Mouse (Mus musculus): ENCODE data around the gene Dtd2.

Dtd2 gene

DNA sequence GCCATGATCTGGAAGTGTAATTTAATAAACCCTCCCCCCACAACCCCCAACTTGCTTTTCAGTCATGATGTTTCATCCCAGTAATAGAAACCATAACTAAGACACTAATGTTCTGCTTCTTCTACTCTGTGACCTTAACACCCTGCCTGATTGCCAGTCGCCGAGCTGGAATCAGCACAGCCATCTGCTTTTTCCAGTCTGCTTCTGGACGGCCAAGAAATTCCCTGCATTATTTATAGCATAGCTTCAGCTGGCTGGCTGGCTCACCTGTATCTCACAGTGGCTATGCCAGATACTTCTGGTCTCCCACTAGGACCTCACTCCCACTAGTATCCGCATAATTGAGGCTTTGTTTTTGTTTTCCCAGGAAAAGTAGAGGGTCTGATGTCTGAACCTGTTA, 20.5 kb downstream of the Dtd2 start:
- DNase-seq (ENCODE audit: low read depth, low spot score) = peak; percentile 63

DNA sequence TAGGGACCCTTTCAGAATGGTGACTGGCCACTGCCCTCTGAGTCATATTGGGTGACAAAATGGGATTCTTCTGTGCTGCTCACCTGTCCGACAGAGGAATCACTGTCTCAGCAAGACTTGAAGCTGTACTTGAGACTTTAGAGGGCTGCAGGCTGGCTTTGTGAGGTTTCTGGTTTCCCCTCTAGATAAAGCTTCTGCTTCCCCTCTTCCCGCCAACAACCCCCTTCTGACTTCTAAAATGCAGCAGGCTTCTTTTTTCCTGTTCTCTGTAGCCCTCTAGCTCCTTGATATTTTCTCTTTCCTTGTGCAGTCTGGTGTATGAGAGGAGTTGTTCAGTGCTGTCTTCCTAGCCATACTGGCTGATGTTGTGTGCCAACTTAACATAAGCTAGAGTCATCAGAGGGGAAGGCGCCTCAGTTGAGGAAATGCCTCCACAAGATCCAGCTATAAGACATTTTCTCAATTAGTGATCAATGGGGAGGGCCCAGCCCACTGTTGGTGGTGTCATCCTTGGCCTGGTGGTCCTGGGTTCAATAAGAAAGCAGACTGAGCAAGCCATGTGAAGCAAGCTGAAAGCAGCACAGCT, 21.0 kb downstream of the Dtd2 start:
- no peak for DNase-seq (ENCODE audit: low read depth, low spot score)

DNA sequence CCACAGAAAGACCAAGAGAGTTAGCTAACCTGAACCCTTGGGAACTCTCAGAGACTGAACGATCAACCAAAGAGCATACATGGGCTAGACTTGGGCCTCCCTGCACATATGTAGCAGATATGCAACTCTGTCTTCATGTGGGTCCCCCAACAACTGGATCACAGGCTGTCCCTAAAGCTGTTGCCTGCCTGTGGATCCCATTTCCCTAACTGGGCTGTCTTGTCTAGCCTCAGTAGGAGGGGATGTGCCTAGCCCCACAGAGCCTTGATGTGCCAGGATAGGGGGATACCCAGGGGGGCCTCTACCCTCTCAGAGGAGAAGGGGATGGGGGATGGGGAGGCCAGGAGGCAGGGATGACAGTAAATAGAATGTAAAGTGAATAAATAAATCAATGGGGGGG, 22.7 kb downstream of the Dtd2 start:
- no peak for DNase-seq (ENCODE audit: low read depth, low spot score)

DNA sequence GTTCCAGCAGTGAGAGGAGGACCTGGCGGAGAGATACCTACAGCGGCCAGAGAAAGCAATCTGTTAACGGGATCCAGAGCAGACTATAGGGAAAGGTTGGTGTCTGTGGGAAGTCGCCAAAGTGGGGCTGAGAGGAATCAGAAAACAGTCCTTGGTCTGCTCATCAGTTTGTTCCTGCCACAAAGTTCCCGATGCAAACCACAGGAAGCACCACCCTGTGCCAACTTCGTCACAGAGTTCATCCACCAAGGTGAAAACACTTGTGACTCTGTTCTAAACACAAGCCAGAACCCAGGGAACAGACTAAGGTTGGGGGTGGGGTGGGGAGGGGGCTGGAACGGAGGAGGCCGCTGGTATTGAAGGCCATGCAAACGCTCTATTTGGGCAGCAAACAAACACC, 29.8 kb downstream of the Dtd2 start:
- no peak for DNase-seq (ENCODE audit: low read depth, low spot score)

DNA sequence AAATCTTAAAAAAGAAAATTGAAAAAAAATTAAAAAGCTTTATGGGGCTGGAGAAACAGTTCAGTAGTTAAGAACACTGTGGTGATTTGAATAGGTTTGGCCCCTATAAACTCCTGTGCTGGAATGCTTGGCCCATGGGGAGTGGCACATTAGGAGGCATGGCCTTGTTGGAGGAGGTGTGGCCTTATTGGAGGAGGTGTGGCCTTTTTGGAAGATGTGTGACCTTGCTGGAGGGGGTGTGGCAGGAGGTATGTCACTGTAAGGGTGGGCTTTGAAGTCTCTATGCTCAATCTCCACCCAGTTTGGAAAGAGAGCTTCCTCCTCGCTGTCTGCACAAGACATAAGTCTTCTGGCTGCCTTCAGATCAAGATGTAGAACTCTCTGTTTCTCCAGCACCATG, 31.9 kb downstream of the Dtd2 start:
- no peak for DNase-seq (ENCODE audit: low read depth, low spot score)

DNA sequence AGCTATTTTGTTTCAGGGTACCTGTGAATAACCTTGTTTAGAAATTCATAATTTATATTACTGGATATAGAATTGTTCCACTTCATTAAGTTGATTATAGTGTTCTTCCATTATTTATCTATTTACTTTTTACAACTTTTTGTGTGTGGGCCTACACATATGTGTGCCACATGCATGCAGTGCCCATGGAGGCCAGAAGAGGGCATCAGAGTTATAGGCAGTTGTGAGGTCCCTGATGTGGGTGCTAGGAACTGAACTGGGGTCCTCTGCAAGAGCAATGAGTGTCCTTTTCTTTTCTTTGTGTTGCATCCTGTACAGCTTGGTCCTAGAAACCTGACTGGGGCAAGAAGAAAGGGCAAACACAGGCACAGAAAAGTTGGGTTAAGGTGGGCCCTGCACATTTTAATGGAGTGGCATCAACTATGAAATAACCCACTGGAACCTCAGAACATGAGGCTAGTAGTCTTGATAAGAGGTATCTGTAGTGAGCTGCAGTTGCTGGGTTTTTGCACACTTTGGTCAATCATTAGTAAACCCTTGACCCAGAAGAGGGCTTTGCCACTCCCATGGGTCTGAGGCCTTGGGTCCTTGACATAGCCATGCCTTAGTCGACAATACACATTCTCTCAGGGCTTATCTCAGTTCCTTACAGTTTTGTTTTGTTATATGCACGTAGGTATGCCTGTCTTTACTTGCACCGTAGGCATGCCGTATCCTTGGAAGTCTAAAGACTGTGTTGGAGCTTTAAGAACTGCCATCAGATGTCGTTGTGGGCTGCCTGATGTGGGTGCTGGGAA, 33.8 kb downstream of the Dtd2 start:
- no peak for DNase-seq (ENCODE audit: low read depth, low spot score)

DNA sequence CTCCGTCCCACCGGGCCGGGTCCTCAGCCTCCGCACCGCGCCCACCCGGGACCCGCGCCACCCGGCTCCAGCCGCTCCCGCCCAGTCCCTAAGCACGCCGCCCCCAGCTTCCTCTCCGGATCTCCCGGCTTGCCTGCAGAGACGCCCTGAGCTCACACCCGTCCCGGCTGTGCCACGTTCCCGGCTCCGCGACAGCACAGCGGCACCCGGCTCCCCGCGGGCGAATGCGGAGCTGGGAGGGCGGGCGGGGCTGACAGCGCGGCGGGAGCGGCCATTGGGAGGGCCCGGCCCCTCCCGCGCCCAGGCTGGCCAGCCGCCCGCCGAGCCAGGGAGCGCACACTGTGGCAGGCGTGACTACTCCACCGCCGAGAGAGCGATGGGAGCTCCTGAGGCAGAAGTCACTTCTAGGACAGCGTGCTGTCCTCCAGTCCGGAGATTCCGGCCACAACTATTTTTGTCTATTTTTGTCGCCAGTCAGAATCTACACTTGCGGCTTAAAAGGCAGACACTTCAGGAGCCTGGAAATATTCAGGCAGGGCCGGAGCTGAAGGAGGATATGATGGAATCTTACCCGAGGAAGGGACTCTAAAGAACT, 35.1 kb downstream of the Dtd2 start, which contains the start of gene Heatr5a:
Gene Heatr5a, minus strand, starts transcription at position 252 of the 595 bp plus-strand sequence.
- DNase-seq (ENCODE audit: low read depth, low spot score) = peak; percentile 92

DNA sequence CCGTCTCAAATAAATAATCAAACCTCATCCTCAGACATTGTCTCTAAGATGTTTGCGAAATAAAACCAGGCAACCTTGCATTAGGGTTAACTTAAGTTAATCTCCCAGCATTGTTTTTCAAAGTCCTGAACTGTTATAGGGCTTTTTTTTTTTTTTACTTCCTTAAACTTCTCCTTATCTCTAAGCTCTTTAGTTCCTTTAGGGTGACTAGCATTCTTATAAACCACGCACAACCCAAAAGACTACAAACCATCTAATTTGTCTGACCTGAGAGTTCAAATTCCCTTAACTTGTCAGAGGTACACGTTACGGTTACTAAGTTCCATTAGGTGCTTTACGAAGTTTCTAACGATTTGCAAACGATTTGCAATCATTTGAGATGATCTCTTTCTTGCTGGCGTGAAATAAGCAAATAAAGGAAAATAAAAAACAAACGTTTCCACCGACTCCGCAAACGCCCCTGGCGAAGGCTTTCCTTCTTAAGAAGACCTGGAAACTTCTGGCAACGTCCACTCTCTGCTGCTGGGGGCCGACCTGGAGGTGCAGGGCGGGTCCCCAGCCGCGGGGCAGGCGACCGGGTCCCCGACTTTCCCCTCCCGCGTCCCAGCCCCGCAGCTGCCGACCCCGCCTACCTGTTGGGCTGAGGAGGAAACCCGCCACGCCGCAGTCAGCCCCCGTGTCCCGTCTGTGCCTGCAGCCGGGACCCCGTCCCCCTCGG, 35.8 kb downstream of the Dtd2 start:
- DNase-seq (ENCODE audit: low read depth, low spot score) = no peak

DNA sequence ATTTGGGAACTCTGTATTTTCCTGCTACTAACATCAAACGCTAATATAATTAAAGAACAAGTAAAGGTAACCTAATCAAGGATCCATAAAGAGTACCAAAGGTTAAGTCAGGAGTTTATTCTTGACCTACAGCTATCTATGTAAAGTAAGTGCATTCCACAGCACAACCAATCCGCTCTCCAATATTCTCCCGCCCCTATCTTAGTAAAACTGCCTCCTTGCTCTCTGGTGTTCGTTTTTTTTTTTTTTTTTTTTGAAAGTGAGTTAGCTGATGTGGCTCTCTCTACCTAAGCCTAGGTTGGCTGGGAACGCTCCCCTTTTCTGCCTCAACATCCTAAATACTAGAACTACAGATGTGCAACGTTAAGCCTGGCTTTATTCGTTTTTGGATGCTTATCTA, 36.4 kb downstream of the Dtd2 start:
- DNase-seq (ENCODE audit: low read depth, low spot score) = no peak

DNA sequence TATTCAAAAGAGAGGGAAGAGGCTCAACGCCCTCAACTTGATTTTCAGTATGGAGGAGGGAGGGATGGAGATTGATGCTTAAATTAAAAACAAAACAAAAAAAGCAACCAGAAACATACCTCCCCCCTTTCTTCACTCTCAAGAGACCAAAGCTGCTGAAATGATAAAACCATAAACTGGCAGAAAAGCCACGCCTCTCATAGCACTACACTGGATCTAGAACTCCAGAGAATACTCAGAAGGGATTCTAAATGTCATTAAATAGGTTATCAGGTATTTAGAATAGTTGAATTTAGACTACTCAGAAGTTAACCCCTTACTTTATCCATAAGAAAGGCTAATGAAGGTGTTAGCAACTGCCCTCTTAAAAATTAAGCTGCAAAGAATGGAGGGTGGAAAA, 37.2 kb downstream of the Dtd2 start:
- no peak for DNase-seq (ENCODE audit: low read depth, low spot score)

DNA sequence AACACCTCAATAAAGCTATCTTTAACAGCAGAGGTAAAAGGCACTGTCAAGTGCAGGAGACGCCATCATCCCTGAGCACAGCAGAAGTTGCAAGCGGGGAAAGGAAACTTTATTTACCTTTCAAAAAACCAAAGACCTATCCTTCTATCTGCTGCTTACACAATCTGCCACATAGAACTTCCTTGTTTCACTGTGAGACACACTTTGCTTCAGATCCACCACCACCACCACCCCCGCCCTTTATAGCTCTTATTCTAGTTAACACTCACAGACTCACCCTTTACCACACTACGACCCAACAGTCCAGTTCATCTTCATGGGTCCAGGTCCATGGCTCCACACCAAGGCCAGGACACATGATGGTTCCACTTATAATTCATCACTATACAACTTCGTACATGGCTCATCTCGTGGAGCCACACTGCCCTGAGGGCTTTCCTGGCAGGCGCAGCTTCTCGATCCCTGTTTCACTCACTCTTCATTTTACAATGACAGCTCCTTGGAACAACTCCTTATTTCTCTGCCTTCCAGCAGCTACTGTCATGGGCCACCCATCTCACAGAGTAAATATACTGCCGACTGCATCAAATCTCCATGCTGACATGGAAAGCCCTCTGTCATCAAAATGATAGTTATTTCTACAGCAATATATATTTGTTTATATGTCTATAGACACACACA, 38.2 kb downstream of the Dtd2 start:
- DNase-seq (ENCODE audit: low read depth, low spot score) = no peak

DNA sequence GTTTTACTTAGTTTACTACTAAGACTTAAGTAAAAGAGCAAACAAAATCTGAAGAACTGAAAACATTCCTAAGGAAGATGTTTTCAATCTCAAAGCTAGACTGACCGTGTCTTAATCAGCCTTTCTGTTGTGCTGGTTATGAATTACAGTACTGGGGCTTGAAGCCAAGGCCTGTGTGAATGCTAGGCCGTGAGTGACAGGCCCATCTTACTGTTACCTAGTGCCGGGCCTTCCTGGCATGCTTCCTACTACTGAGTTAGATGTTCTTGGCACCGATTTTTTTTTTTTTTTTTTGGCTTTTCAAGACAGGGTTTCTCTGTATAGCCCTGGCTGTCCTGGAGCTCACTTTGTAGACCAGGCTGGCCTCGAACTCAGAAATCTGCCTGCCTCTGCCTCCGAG, 48.7 kb downstream of the Dtd2 start:
- DNase-seq (ENCODE audit: low read depth, low spot score) = no peak

DNA sequence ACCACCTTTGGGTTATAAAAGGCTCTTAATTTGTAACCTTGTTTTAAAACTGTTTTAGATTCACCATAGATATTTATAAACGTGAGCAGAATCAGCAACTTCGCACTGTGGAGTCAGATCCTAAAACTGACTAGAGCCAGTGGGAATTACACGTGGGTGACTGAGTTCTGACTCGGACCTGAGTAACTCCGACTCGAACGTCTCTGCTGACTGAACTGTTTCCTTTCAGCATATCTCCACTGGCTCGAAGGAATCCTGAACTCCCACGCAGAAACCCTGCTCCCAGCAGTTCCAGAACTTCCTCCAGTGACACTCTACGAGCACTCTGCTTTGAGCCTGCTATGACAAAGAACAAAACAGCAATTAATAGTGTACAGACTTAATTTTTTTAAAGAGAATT, 54.0 kb downstream of the Dtd2 start:
- DNase-seq (ENCODE audit: low read depth, low spot score) = peak; percentile 69

DNA sequence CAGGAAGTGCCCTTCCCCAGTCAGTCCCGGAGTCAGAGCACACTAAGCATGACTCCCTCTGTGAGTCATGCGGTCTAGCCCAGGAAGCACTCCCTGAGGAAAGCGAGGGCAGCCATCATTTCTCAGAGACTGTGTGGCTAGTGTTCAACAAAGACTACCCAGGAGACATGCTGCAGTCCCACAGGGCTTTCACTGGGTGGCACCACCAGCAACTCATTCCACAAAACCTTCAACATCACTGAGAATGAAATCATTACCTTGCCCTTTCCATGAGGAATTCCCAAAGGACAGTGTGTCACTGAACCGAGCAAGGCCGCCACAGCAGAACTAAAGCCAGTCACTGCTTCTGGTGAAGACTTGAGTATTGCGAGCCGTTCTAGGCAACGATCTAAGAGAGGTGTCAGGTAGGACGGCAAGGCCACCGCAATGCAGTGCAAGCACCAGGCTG, 58.8 kb downstream of the Dtd2 start:
- DNase-seq (ENCODE audit: low read depth, low spot score) = peak; percentile 70

DNA sequence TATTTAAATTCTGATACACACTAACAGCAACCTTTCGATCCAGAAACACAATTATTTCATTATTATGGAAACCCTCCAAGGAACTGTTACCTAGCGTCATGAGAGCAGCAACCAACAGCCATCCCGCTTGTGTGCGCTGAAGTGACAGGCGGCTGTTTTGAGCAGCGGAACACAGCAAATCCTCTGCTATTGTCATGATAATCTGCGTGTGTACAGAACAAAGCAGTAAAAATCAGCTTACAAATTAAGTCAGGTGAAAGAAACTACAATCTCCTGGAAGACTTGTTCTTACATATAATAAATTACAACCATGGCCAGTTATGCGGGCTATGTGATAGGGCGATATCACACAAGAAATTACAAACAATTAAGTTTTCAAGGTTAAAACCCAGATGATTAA, 61.0 kb downstream of the Dtd2 start:
- no peak for DNase-seq (ENCODE audit: low read depth, low spot score)

DNA sequence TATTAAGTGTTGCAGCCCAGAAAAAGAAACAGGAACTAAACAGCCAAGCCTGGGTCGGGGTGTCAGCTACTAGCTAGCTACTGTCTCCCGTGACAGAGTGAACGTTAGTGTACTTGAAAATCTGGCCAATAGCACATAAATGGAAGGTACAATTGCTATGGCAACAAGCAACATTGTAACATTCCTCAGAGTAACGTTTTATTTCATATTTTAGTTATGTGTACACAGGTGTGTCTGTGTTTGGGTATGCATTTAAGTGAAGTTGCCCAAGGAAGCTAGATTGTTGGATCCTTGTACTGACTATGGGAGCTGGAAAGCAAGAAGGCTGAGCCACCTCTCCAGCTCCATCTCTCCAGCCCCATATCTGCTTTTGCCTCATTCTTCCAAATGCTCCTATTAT, 66.5 kb downstream of the Dtd2 start:
- DNase-seq (ENCODE audit: low read depth, low spot score) = no peak
